Mouse (Mus musculus) brown adipose tissue, adult 24 weeks (tissue): ENCODE results near the gene Phtf1. TPM values are rescaled to one million over a fixed set of nuclear protein-coding genes. Genes with fewer than 3 reads are reported as not detected.

Source experiments
- H3K27ac ChIP-seq: fragments of 200-500 bp; replicated peaks from 2 replicates; pipeline ENCODE4 v1.5.1; 2012; ENCODE audit warnings: low read depth, mild to moderate bottlenecking, low read length
- H3K4me1 ChIP-seq: fragments of 200-500 bp; 2 replicates; pipeline ENCODE4 v1.6.1; 2012; ENCODE audit warnings: low read length, mixed read lengths; ENCODE audit not compliant: control insufficient read depth, insufficient read depth, insufficient read length
- H3K4me3 ChIP-seq: fragments of 200-500 bp; 2 replicates; pipeline ENCODE4 v1.5.1; 2012; ENCODE audit warnings: low read depth, mild to moderate bottlenecking, low read length, moderate library complexity; ENCODE audit not compliant: insufficient read depth
- polyA plus RNA-seq: library from polyadenylated mRNA; stranded (reverse); fragments of >200 nt; gene quantifications from 2 replicates; pipeline ENCODE4 v1.2.4, GENCODE M21; 2012; ENCODE audit not compliant: missing spikeins, insufficient read depth, insufficient read length

The Phtf1 gene
- 5.4 and 7.1 TPM in 2 replicates for polyA plus RNA-seq

DNA sequence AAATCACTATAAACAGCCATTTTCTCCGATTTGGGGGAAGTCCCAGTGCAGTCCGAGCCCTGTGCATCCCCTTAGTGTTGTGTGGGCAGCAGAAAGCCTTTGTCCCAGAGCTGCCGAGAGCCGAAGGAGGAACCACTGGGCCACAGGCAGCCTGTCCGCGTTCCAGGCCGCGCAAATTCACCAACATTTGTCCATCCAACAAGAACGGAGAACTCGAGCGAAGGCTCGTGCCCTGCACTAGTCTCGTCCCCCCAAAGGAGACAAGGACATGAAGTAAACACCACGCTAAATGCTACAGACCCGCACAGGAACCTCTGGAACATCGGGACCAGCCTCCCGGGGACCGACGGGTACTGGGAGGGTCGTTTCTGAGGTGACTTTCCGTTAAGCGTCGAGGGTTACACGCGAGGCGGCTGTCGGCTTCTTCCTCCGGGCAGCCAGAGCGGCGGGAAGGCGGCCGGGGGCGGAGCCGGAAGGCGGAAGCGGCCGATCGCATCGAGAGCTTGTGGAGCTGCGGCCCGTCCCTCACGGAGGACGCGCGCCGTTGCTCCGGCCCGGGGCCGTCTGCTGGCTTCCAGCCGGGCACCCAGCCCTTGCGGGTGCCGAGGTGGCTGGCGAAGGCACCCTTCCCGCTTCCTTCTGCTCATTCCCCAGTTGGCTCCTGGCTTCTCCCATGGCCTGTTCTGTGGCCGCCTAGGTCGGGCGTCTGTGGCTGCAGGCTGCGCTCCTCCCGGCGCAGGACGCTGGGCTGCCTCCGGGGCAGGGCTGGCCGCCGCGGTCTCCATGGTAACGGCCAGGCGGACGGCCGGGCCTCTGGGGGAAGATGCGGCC is at the start of gene Phtf1:
Gene Phtf1, plus strand, starts transcription at position 250 of the 831 bp plus-strand sequence.
- Histone ChIP-seq H3K4me3 (peak within 1 kb of the TSS; percentile 87), H3K4me1 (no peaks in the 10 kb centered on the region), H3K27ac (peak within 1 kb of the TSS; percentile 93)

DNA sequence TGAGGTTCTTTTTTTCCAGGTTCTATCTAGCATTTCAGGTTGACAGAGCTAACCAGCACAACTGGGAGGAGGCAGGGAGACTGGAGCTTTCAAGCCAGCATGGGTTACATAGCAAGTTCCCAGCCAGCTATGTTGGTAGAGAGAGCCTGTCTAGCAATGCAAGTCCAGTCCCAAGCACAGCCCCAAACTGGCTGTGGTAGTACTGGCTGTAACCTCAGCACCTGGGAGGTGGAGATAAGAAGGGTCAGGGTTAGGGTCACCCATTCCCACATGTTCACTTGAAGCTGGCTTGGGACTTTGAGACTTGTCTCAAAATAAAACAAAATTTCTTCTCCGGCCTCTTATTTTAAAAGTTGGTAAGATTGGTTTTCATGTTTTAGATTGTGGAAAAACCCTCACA is 47.8 kb upstream of the Phtf1 start:
- Histone ChIP-seq H3K4me1 (peaks cover 11% of the 10 kb centered on the region), H3K27ac (no peak overlapping the region), H3K4me3 (no peak overlapping the region)

- Histone ChIP-seq H3K4me1 (peaks cover 5% of the 10 kb centered on the region; the same call in 1 of the 2 replicates), H3K4me3 (no peak overlapping the region), H3K27ac (no peak overlapping the region)
Observed at GRCm38 (mm10) chr3:103925302-103925701, 42.6 kb upstream of the Phtf1 start.

- Histone ChIP-seq H3K27ac (no peak overlapping the region), H3K4me1 (peaks cover 3% of the 10 kb centered on the region; the same call in 1 of the 2 replicates), H3K4me3 (no peak overlapping the region)
Observed at GRCm38 (mm10) chr3:103927511-103927910, 40.4 kb upstream of the Phtf1 start.

GRCm38 (mm10) chr3:103944794-103945562 is 22.9 kb upstream of the Phtf1 start:
- Histone ChIP-seq H3K4me1 (no peaks in the 10 kb centered on the region), H3K4me3 (no peak overlapping the region), H3K27ac (no peak overlapping the region)

GRCm38 (mm10) chr3:103948666-103949065 is 19.2 kb upstream of the Phtf1 start:
- no peaks in the 10 kb centered on the region for H3K4me1 ChIP-seq
- H3K27ac ChIP-seq: no peak overlapping the region
- no peak overlapping the region for H3K4me3 ChIP-seq

DNA sequence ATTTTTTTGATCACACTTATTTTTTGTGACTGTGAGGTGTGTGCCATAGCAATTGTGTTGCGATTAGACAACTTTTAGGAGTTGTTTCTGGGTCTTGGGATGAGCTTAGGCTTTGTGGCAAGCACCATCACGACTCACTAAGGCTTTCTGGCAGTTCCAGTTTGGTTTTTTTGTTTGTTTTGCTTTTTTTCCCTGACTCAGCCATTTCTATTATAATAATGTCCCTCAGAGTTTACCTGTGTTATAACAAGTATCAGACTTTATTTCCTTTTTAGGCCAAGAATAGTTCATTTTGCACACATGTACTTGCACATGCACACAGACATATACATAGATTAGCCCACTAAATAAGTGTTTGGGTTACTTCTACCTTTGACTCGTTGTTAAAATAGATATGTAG is 7.3 kb upstream of the Phtf1 start:
- Histone ChIP-seq H3K27ac (no peak overlapping the region), H3K4me1 (no peaks in the 10 kb centered on the region), H3K4me3 (no peak overlapping the region)

DNA sequence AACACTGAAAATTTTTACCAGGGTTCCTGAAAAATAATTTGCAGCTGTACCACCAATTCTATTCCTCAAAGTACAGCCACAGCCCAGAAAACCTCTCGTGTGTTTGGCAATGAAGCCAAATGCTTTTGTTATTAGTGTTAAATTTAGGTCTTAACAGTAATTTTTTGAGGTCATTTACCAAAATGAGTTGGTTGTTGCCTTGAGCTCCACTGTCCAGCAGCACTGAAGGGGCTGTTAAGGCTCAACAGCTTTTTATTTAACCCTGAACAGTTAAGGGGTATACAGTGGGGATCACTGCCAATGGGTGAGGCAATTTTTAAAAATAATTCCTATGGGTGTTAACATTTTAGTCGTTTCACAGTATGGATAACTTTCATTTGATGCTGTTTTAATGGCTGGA is 679 bp upstream of the Phtf1 start:
- Histone ChIP-seq H3K4me1 (no peaks in the 10 kb centered on the region), H3K27ac (no peak overlapping the region), H3K4me3 (no peak overlapping the region)

- Histone ChIP-seq H3K27ac (0 out of 2 replicates have a peak overlapping the region, but pooled peaks have one; percentile 23), H3K4me1 (no peaks in the 10 kb centered on the region), H3K4me3 (peak overlapping the region; percentile 87)
Observed at GRCm38 (mm10) chr3:103968701-103969100, 791 bp downstream of the Phtf1 start.

DNA sequence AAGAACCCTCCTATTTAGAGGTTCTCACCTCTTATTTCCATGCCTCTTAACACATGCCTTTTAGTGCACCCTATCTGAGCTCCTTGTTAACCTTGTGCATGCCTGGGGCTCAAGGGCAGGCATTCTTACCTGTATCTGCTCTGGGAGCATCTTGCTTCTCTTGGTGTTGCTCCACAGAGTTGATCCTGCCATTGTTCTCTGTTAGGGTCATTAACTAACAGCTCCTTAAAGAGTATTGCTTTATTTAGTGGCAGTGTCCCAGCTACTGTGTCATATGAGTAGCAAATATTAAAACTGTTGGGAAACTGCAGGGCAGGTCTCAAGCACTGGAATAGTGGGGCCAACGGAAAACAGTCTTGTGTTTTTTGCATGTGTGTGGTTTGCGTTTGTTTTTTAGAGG is 3.2 kb downstream of the Phtf1 start:
- Histone ChIP-seq H3K27ac (no peak overlapping the region), H3K4me1 (no peaks in the 10 kb centered on the region), H3K4me3 (no peak overlapping the region)

DNA sequence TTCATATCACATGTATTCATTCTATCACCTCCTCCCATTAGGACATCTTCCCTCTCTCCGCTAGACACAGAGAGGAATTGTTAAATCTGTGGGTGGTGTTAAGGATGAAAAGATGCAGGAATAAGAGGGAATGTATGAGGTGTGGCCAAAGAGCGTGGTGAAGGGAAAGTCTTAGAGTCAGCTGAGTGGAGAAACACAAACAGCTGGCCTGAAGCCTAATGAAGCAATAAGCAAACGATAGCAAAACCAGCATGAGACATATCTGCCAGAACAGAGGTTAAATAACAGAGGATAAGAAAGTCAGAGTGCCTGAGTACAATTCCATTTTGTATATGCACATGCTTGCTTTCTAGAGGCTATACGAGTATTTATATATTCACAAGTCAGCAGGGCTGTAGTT is 16.6 kb downstream of the Phtf1 start:
- Histone ChIP-seq H3K27ac (no peak overlapping the region), H3K4me1 (0 out of 2 replicates have a peak, but pooled peaks cover 3% of the 10 kb centered on the region), H3K4me3 (no peak overlapping the region)

DNA sequence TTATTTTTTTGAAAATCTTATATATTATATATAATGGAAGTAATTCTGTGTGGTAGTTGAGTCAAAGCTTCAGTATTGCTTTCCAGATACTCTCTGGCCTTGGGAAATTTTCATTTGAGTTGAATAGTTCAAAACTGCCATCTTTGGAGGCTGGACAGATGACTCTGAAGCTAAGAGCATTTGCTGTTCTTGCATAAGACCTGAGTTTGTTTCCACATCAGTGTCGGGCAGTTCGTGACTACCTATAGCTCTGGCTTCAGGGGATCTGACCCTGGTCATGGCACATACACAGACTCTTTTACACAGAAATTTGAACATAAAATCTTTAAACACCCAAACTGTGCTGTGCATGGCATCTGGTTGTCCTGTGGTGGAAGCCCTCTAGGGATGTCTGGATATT is 17.3 kb downstream of the Phtf1 start:
- Histone ChIP-seq H3K4me1 (0 out of 2 replicates have a peak, but pooled peaks cover 3% of the 10 kb centered on the region), H3K4me3 (no peak overlapping the region), H3K27ac (no peak overlapping the region)

- no peak overlapping the region for H3K4me3 ChIP-seq
- H3K27ac ChIP-seq: no peak overlapping the region
- 0 out of 2 replicates have a peak, but pooled peaks cover 3% of the 10 kb centered on the region for H3K4me1 ChIP-seq
Observed at GRCm38 (mm10) chr3:103987831-103988432, 20.0 kb downstream of the Phtf1 start.

DNA sequence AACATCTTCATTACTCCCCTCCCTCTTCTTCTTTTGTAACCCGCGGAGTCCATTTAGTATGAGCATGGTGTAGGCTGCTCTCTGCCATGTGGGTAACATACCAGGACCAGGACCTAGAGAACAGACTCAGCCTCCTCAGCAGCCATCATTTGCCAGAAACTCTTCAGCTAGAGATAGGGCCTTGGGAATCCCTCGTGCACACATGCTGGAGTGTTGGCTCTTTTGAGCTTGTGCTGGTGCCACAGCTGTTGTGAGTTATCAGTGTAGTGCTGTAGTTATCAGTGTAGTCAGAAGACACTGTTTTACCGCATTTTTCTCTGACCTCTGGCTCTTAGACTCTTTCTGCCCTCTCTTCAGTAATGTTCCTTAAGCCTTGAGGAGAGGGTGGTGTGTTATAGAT is 21.4 kb downstream of the Phtf1 start:
- Histone ChIP-seq H3K4me3 (no peak overlapping the region), H3K27ac (no peak overlapping the region)

GRCm38 (mm10) chr3:103991271-103991670 is 23.4 kb downstream of the Phtf1 start:
- Histone ChIP-seq H3K4me3 (no peak overlapping the region), H3K4me1 (no peaks in the 10 kb centered on the region), H3K27ac (no peak overlapping the region)

More for the DNA sequence above, 21.4 kb downstream of the Phtf1 start:
- H3K4me1 ChIP-seq: 0 out of 2 replicates have a peak, but pooled peaks cover 2% of the 10 kb centered on the region
